Mouse (Mus musculus) thymus, postnatal 14 days (tissue): ENCODE measurements around the gene Lztr1.

Experiments used
- DNase-seq: peaks from one replicate; pipeline ENCODE4 v3.0.0; 2021

The Lztr1 gene

GRCm38 (mm10) chr16:17508546-17509239 lies at the start of gene Lztr1:
Lztr1 (plus strand) TSS chr16:17508688.
- DNase-seq, result peak; percentile 89

DNA sequence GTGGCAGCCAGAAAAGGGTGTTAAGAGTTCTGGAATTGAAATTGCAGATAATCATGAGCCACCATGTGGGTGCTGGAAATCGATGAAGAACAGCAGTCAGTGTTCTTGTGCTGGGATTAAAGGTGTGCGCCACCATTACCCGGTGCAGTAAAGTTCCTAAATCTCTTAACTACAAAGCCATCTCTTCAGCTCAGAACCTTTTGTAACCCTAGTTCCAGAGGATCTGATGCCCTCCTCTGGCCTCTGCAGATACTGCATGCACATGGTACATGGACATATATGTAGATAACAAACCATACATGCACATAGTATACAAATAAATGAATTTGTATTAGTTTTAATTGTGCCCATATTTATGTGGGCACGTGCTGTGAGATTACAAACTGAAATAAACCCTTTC lies 48.2 kb upstream of the Lztr1 start:
- DNase-seq, result peak; percentile 71

GRCm38 (mm10) chr16:17461596-17461995 lies 46.9 kb upstream of the Lztr1 start:
- no peak for DNase-seq

- DNase-seq, result no peak
These were observed 45.3 kb upstream of the Lztr1 start for GRCm38 (mm10) chr16:17463184-17463583.

- no peak for DNase-seq
These were observed 41.4 kb upstream of the Lztr1 start for GRCm38 (mm10) chr16:17466875-17467663.

DNA sequence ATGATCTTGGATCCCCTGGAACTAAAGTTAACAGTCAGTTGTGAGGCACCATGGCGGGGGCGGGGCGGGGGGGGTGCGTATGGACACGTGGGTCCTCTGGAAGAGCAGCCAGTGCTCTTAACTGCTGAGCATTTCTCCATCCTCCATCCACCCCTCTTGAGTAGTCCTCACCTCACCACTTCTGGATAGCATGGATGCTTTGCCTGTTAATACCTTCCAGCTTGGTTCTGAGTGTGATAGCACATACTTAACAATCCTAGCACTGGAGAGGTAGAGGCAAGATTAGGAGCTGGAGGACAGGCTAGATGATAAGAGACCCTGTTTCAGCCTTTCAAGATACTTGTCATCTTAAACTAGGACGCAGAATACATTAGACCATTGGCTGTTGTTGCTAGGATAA lies 36.0 kb upstream of the Lztr1 start:
- no peak for DNase-seq

DNA sequence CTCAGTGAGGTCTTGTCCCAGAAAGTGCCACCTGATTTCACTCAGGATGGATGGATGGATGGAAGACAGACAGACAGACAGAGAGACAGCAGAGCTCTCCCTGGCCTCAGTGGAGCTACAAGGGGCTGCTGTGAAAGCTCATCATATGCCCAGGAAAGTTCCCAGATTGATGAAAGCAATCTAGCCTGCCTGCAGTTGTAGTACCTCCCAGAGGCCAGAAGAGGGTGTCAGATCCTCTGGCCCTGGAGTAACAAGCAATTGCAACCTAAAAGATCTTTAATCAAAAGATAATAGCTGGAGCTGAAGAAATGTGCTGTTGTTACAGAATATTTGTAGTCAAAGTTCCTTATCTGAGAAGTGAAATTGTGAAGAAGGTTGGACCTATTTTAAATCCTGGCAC lies 34.4 kb upstream of the Lztr1 start:
- peak; percentile 49 for DNase-seq

- DNase-seq, result peak; percentile 66
These were observed 33.7 kb upstream of the Lztr1 start for GRCm38 (mm10) chr16:17474761-17475160.

DNA sequence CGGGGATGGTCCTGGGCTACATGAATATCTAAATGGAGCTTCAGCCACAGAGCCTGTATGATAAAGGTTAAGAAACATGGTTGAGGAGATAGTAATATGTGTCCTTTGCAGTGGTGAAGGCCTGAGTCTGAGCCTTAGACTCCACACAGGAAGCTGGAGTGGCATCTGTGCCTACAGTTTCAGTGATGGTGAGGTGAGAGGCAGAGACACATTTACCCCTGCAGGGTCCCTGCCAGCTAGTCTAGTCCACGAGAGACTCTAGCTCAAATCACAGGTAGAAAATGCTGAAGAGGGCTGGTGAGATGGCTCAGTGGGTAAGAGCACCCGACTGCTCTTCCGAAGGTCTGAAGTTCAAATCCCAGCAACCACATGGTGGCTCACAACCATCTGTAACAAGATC lies 33.2 kb upstream of the Lztr1 start:
- no peak for DNase-seq

- no peak for DNase-seq
These were observed 30.1 kb upstream of the Lztr1 start for GRCm38 (mm10) chr16:17478331-17478943.

DNA sequence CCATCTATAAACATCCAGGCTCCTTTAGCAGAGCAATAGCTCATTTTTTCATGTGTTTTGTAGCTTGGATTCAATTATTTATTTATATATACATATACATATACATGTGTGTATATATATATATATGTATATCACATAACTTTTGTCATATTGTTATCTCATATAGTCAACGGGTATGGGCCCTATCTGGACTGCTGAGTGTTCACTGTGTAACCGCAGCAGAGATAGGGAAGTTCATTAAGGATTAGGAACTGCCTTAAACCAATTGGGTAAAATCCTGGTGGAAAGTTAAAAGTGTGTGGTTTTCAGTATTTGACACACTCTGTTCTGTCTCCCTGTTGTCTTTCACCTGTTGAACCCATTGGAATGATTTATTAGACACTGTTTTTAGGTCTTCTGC lies 27.0 kb upstream of the Lztr1 start:
- DNase-seq, result no peak

GRCm38 (mm10) chr16:17486505-17486904 lies 22.0 kb upstream of the Lztr1 start:
- peak; percentile 70 for DNase-seq

- peak; percentile 64 for DNase-seq
These were observed 19.7 kb upstream of the Lztr1 start for GRCm38 (mm10) chr16:17488478-17489468.

- DNase-seq, result peak; percentile 49
These were observed 18.9 kb upstream of the Lztr1 start, which contains the start of gene Aifm3 for GRCm38 (mm10) chr16:17489469-17490111. Aifm3 (plus strand) TSS chr16:17489611.

DNA sequence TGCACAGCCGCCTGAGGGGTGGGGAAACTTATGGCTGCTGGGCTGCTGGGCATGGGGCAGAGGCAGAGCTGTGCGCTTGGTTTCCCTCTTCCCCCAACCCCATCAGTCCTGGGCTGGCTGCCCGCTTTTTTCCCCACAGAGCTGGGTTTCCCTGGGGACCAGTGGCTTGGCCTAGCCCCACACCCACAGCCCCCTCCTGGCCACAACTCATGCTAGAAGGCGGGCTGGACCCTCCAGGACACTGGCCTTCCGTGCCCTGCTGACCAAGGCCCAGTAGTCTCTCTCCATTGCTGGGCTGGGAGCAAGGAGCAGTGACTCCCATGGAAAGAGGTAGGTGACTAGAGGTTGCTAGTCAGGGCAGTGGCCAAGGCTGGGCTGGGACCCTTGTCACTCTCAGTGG lies 17.3 kb upstream of the Lztr1 start:
- DNase-seq, result no peak

DNA sequence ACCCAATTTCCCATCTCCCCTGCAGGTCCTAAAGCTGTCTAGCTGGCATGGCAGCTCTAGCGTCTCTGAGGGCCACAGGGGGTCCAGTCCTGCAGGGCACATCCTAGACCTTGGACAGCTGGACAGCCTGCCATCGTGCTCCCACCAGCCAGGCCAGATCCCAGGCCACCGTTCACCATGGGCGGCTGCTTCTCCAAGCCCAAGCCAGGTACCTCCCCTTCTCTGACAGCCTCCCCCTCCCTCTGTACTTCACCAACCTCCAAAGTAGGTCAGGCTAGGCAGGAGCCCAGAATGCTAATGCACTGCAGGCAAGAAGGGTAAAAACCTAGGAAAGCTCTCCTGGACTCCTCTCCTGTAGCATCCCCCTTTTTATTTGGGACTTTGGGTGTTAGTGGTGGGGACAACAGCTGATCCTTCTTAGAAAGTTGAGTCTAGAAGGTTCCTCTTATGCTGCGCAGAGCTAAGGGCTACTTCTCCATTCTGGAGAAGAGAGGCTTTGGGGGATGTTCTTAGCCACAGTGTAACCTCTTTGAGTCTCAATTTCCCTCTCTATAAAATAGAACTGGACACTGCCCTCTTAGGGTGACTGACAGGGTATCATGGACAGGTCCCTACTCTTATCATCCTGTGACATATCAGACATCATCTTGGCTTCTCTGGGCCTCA lies 16.5 kb upstream of the Lztr1 start:
- DNase-seq, result no peak

- DNase-seq, result no peak
These were observed 11.8 kb upstream of the Lztr1 start for GRCm38 (mm10) chr16:17496499-17497305.

- no peak for DNase-seq
These were observed 9.1 kb upstream of the Lztr1 start for GRCm38 (mm10) chr16:17499249-17499883.

DNA sequence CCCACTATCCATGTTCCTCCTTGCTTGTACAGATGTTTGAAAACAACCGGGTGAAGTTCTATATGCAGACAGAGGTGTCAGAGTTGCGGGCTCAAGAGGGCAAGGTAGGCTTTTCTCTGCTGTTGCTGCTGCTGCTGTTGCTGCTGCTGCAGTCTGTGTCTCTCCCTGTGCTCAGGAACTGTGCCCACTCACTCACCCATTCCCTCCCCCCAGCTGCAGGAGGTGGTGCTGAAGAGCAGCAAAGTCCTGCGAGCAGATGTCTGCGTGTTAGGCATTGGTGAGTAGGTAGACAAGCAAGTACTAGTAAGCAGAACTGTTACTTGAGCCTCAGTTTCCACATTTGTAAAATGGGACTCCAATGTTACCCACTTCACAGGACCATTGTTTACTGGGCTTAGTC lies 5.8 kb upstream of the Lztr1 start:
- no peak for DNase-seq

- DNase-seq, result no peak
These were observed 1.4 kb upstream of the Lztr1 start for GRCm38 (mm10) chr16:17507018-17507552.
